Mouse (Mus musculus): ENCODE results near the gene Nprl2. TPM values are rescaled to one million over a fixed set of nuclear protein-coding genes. Genes with fewer than 3 reads are reported as not detected.

Nprl2 gene
- total and polyA plus RNA-seq, 3 experiments: 12.6 to 31.4 (median 16.3) TPM

GRCm38 (mm10) chr9:107586504-107586903 lies 44.5 kb downstream of the Nprl2 start:
- Histone ChIP-seq H3K9me3 (replicated peaks; ENCODE audit: low read length) (no peaks in the 10 kb centered on the region), H3K79me2 (replicated peaks; ENCODE audit: control insufficient read depth, extremely low read depth, insufficient read depth, poor library complexity, severe bottlenecking) (peaks cover 18% of the 10 kb centered on the region), H3K4me1 (ENCODE audit: control insufficient read depth in 1 of 2, insufficient read depth in 2 of 2) (peaks cover 11 to 32% of the 10 kb centered on the region in 2 experiments), H3K36me3 (replicated peaks in 1 of 2; ENCODE audit: control insufficient read depth in 1 of 2, insufficient read depth in 1 of 2, low read length in 1 of 2) (peaks cover 27 to 61% of the 10 kb centered on the region in 2 experiments), H3K4me3 (replicated peaks in 1 of 3; ENCODE audit: low read depth in 2 of 3, low read length in 2 of 3, poor library complexity in 1 of 3) (peak overlapping the region in 1 of 3 experiments; percentile 33), H3K27ac (ENCODE audit: insufficient read depth, low read depth) (no peak overlapping the region), H3K9ac (ENCODE audit: insufficient read depth, low read depth) (no peak overlapping the region), H3K4me2 (ENCODE audit: insufficient read depth, low read depth, poor library complexity, severe bottlenecking) (no peak overlapping the region), H3K27me3 (replicated peaks) (no peaks in the 10 kb centered on the region)
- dilution Hi-C loops (cut with MboI; ENCODE audit: extremely low pct_ligation_motif_present, extremely low pct_unique_long_range_greater_than_20kb, low sequenced_read_pairs): no loop called here
- no peak for DNase-seq (ENCODE audit: extremely low read depth)
- TF ChIP-seq MYC (IDR thresholded peaks at IDR 0.05; ENCODE audit: low read depth, low read length) (no peak), USF2 (conservative IDR thresholded peaks at IDR 0.05; ENCODE audit: low read depth, low read length) (no peak), GABPA (IDR thresholded peaks at IDR 0.05; ENCODE audit: insufficient replicate concordance, low read depth, low read length) (no peak), POLR2A (IDR thresholded peaks at IDR 0.05; ENCODE audit: low read depth, low read length) (no peak), JUND (conservative IDR thresholded peaks at IDR 0.05; ENCODE audit: low read depth, low read length) (no peak), UBTF (IDR thresholded peaks at IDR 0.05; ENCODE audit: low read depth, low read length) (no peak), TBP (conservative IDR thresholded peaks at IDR 0.05; ENCODE audit: low read depth, low read length) (no peak)
- in situ Hi-C loops (cut with MboI; ENCODE audit: low pct_ligation_motif_present, low pct_unique_long_range_greater_than_20kb, low sequenced_read_pairs): no loop called here

GRCm38 (mm10) chr9:107586974-107587832 lies 45.2 kb downstream of the Nprl2 start, which contains the start of gene Ifrd2:
Ifrd2 (plus strand) TSS chr9:107587642.
- Histone ChIP-seq H3K27ac (ENCODE audit: insufficient read depth, low read depth) (no peak within 1 kb of the TSS; the same call in 1 of the 2 replicates), H3K79me2 (replicated peaks; ENCODE audit: control insufficient read depth, extremely low read depth, insufficient read depth, poor library complexity, severe bottlenecking) (peaks cover 18% of the 10 kb centered on the region), H3K9ac (ENCODE audit: insufficient read depth, low read depth) (peak within 1 kb of the TSS; percentile 67), H3K27me3 (replicated peaks) (no peaks in the 10 kb centered on the region), H3K4me2 (ENCODE audit: insufficient read depth, low read depth, poor library complexity, severe bottlenecking) (peak within 1 kb of the TSS; percentile 79), H3K36me3 (replicated peaks in 1 of 2; ENCODE audit: control insufficient read depth in 1 of 2, insufficient read depth in 1 of 2, low read length in 1 of 2) (peaks cover 34 to 67% of the 10 kb centered on the region in 2 experiments), H3K4me1 (ENCODE audit: control insufficient read depth in 1 of 2, insufficient read depth in 2 of 2) (peaks cover 8 to 25% of the 10 kb centered on the region in 2 experiments), H3K4me3 (replicated peaks in 1 of 3; ENCODE audit: low read depth in 2 of 3, low read length in 2 of 3, poor library complexity in 1 of 3) (peak within 1 kb of the TSS; percentile 83 to 92 (median 85)), H3K9me3 (replicated peaks; ENCODE audit: low read length) (no peaks in the 10 kb centered on the region)
- in situ Hi-C loops (cut with MboI; ENCODE audit: low pct_ligation_motif_present, low pct_unique_long_range_greater_than_20kb, low sequenced_read_pairs): no loop called here
- dilution Hi-C loops (cut with MboI; ENCODE audit: extremely low pct_ligation_motif_present, extremely low pct_unique_long_range_greater_than_20kb, low sequenced_read_pairs): no loop called here
- peak; percentile 99 for DNase-seq (ENCODE audit: extremely low read depth)
- TF ChIP-seq HCFC1 (IDR thresholded peaks at IDR 0.05; ENCODE audit: low read depth, low read length) (peak; percentile 98), UBTF (IDR thresholded peaks at IDR 0.05; ENCODE audit: low read depth, low read length) (no peak), USF2 (conservative IDR thresholded peaks at IDR 0.05; ENCODE audit: low read depth, low read length) (no peak), GABPA (IDR thresholded peaks at IDR 0.05; ENCODE audit: insufficient replicate concordance, low read depth, low read length) (peak; percentile 96; the same call in 1 of the 2 replicates), USF1 (IDR thresholded peaks at IDR 0.05; ENCODE audit: low read depth, low read length) (no peak), MAX (IDR thresholded peaks at IDR 0.05; ENCODE audit: low read length) (no peak), KAT2A (IDR thresholded peaks at IDR 0.05; ENCODE audit: insufficient replicate concordance, low read length) (peak; percentile 100), MAFK (IDR thresholded peaks at IDR 0.05; ENCODE audit: insufficient replicate concordance, low read length) (no peak), POLR2A (IDR thresholded peaks at IDR 0.05; ENCODE audit: low read depth, low read length) (peak; percentile 93), ZNF384 (IDR thresholded peaks at IDR 0.05; ENCODE audit: low read depth, low read length) (peak; percentile 72), MYC (IDR thresholded peaks at IDR 0.05; ENCODE audit: low read depth, low read length) (no peak), ZKSCAN1 (IDR thresholded peaks at IDR 0.05; ENCODE audit: borderline replicate concordance, low read depth, low read length) (no peak), TBP (conservative IDR thresholded peaks at IDR 0.05; ENCODE audit: low read depth, low read length) (peak; percentile 85), E2F4 (IDR thresholded peaks at IDR 0.05; ENCODE audit: insufficient replicate concordance, low read depth, low read length) (peak; percentile 59; the same call in 1 of the 2 replicates), RAD21 (IDR thresholded peaks at IDR 0.05; ENCODE audit: low read depth, low read length) (no peak), EP300 (IDR thresholded peaks at IDR 0.05; ENCODE audit: low read length) (0 out of 2 replicates have a peak, but pooled peaks have one; percentile 37), NRF1 (IDR thresholded peaks at IDR 0.05; ENCODE audit: low read depth, low read length) (peak; percentile 71), ZC3H11A (IDR thresholded peaks at IDR 0.05; ENCODE audit: low read depth, low read length) (no peak), ELF1 (IDR thresholded peaks at IDR 0.05; ENCODE audit: low read depth, low read length) (peak; percentile 80), CHD1 (IDR thresholded peaks at IDR 0.05; ENCODE audit: low read depth, low read length) (0 out of 2 replicates have a peak, but pooled peaks have one; percentile 46), MAZ (IDR thresholded peaks at IDR 0.05; ENCODE audit: low read depth, low read length) (peak; percentile 97), JUND (conservative IDR thresholded peaks at IDR 0.05; ENCODE audit: low read depth, low read length) (no peak), PAX5 (IDR thresholded peaks at IDR 0.05; ENCODE audit: low read length) (no peak), BHLHE40 (IDR thresholded peaks at IDR 0.05; ENCODE audit: low read depth, low read length) (no peak), JUN (IDR thresholded peaks at IDR 0.05; ENCODE audit: insufficient read depth, low read depth, low read length) (no peak), ZMIZ1 (IDR thresholded peaks at IDR 0.05; ENCODE audit: low read depth, low read length) (peak; percentile 63; the same call in 1 of the 2 replicates), ETS1 (conservative IDR thresholded peaks at IDR 0.05; ENCODE audit: low read depth, low read length) (no peak), RCOR1 (conservative IDR thresholded peaks at IDR 0.05; ENCODE audit: low read depth, low read length) (peak; percentile 30; the same call in 1 of the 2 replicates)
